Mouse (Mus musculus): ENCODE data around the gene Siglecg.

Siglecg gene

DNA sequence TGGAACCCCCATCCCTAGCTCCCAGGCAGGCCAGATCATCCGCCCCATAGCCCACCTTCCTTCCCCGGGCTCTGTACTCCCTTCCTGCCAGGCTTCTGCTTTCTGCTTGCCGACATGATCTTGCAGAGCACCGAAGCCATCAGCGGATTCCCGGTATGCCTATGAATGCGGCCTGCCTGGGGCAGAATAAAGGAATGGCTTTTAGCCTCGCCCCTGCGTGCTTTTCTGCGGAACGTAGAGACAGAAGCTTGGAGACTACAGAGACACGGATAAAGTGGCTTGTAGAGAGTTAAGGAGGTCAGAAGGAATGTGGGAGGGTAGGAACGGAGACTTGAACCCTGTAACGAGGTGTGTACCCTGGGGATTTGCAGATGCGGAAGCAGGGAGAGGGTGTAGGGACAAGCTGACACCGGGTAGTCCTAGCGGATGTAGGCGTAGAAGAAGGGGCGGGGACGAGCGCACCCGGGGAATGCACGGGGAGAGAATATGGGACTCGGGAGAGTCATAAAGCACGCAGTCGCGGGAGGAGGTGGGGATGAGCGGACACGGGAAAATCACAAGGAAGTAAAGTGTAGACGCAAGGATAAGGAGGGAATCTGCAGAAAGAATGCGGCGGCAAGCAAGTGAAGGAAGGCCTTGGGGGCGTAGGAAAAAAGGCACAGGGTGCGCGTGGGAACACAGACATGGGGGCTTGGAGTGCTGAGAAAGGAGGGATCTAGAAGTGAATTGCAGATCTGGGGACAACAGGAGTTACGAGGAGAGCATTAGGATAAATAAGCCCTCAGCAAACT is 35.3 kb downstream of the Siglecg start:
- peak; percentile 79 to 83 for DNase-seq

- DNase-seq: peak; percentile 87 to 91
These were observed 35.9 kb downstream of the Siglecg start, which contains the start of the genes Etfb and Gm45233 for GRCm38 (mm10) chr7:43443917-43444293. Gene Etfb (plus strand): TSS chr7:43444083. Gene Gm45233 (plus strand): TSS chr7:43444128.

GRCm38 (mm10) chr7:43447801-43448200 is 39.8 kb downstream of the Siglecg start:
- no peak for DNase-seq

DNA sequence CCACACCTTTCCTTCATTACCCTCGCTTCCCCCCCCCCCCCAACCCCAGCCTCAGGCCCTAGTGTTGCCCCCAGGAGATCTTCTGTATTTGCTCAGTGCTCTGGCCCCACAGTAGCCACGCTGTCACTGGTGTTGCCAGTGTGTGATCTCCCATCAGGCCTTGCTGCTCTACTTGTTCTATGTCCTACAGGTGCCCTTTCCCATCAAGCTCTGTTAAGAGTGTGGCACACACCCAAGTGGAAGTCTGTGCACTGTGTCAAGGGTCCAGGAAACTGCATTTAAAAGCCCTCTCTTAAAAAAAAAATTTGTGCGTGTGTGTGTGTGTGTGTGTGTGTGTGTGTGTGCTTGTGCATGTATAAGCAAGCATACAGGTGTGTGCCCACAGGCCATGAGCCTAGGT is 40.2 kb downstream of the Siglecg start:
- DNase-seq: no peak

DNA sequence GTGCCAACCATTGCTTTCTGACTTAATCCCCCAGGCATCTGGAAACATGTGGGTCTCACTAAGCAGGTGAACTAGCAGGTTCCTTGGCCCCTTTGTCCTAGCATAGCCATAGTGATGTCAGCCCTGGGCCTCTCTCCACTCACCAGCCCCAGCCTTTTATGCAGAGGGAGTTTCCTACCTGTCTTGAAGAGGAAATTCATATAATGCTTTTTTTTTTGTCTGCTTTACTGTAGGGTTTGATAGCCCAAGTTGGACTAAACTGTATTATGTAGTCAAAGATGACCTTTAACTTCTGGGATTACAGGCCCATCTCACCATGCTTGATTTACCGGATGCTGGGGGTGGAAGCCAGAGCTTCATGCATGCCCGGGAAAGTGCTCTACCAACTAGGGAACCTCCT is 41.8 kb downstream of the Siglecg start:
- no peak for DNase-seq

DNA sequence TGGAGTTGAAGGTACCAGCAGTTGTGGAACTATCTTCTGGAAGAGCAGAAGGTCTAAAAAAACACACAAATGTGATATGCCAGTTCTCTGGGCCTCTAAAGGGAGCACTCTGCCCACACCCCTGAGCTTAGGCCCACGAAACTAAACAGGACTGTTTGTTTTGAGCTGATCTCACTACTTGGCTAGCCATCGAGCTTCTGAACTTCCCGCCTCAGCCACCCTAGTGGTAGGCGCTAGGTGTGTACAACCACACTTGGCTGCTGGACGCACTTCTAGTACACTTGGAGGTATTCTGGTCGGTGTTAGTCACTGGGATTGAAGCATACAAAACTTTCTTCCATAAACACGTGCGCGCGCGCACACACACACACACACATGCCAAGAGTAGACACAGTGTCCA is 43.7 kb downstream of the Siglecg start:
- DNase-seq: no peak

- peak; percentile 33 to 42 for DNase-seq
These were observed 44.6 kb downstream of the Siglecg start for GRCm38 (mm10) chr7:43452609-43453008.

DNA sequence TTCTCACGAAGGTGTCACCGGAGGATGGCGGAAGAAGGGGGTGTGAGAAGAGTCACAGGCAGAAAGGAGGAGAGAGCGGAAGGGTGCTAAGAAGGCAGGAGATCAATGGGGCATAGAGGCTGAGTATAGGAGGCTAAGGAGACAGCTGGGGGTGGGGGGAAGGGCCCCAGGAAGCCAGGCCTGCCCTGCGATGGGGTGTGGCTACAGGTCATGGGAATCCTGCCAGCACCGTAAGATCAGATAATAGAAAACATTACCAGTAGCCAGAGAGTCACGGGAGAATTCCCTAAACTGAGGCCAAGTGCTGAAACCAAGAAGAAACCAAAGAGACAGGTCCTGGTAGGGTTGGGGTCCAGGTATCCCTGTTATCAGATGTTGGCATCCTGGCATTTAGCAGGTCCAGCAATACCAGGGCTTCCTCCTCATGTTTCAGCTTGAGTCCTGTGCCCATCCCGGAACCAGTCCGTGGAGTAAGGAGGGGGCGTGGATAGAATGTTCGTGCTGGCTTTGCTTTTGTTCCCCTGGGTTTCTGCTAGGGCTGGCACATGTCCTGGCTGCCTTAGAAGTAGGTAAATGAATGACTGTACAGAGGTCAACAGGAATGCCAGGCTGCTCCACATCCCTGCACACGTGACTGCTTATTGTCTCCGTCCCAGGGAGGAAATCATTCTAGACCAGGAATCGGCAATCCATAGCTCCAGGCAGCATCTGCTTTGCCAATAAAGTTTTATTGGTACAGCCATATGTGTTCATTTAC is 45.8 kb downstream of the Siglecg start:
- no peak for DNase-seq

DNA sequence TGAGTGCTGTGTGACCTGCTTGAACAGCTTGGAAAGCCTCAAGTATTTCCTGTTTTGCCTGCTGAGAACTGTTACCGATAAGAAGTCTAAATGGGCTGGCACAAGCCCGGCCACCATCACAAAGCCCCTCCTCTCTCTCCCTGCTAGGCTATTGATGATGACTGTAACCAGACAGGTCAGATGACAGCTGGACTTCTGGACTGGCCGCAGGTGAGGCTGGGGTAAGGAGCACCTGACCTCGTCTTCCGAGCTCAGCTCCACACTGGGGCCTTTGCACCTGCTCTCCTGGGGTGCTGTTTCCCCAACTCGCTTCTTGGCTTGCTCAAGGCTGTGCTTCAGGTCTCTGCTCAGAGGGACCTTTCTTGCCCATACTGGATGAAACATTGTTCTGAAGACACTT is 46.4 kb downstream of the Siglecg start:
- DNase-seq: no peak

DNA sequence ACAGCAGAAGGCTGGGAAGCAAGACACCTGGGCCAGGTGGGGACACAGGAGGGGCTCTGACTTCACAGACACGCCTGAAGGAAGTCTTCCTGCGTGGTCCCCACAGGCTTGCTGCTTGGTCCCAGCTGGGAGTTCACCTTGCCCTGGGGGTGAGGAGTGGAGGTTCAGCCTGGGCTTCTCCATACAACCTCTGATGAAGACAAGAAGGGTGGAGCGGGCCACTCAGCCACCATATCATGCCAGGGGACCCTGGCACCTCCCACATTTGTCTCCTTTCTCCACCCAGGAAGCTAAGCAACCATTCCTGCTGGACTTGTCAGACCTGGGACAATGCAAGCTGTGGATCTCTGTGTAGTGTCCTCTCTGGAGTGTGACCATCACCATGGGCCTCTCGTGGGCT is 54.8 kb downstream of the Siglecg start, which contains the start of gene Vsig10l:
TSS of gene Vsig10l (plus strand) at position 301 of the 400 bp plus-strand sequence.
- DNase-seq: no peak

DNA sequence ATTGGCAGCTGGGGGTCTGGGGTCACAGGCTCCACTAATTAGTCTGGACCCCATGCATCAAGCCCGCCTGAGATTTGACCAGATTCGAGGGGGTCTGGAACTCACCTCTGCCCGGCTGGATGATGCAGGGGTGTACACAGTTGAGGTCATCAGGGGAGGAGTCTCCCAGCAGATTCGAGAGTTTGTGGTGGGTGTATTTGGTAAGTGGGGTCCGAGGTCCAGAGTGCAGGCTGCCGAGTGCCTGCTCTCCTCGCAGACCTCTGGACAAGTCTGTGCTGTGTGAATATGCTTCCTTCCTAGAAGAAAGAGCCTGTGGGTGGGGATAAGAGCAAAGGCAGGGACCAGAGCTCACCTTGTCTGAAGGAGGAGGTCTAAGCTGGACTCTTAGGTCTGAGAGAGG is 56.0 kb downstream of the Siglecg start:
- no peak for DNase-seq

DNA sequence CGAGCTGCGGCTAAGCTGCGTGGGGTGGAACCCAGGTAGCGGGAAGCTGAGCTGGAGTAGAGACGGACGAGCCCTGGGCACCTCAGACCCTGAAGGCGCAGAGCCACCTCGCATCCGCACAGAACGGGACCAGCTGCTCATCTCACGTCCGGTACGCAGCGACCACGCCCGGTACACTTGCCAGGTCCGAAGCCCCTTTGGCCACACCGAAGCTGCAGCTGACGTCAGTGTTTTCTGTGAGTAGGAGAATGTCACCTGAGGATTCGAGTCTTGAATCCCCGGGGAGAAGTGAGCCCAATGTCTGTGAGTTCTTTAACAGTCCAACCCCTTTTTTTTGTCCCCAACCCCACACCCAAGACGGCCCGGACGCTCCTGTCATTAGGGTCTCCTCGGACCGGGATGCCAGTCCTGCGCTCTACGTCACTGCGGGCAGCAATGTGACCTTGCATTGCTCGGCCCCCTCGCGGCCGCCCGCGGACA is 56.9 kb downstream of the Siglecg start:
- no peak for DNase-seq

GRCm38 (mm10) chr7:43465344-43466098 is 57.5 kb downstream of the Siglecg start:
- DNase-seq: peak; percentile 77 to 81

DNA sequence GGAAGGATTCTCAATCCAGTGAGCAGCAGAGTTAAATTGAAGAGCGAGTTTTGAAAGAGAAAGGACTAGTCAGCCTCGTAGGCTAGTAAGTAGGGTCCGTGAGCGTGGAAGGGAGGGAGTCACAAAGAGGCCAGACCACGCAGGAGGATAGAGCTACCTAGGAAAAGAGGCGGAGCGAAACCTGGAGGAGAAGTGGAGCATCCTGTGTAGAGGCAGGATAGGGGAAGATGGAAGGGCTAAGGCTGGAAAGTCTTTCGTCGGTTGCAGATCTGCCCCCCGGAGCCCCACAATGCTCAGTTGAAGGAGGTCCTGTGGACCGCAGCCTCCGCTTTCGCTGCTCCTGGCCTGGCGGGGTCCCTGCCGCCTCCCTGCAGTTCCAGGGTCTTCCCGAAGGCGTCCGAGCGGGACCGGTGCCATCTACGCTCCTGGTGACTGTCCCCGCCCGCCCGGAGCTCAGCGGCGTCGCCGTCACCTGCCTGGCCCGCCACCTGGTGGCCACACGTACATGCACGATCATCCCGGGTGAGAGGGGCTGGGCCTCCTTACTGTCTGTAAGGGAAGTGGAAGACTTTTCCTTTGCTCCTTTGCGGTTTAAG is 58.2 kb downstream of the Siglecg start:
- peak; percentile 80 to 81 for DNase-seq
